Mouse (Mus musculus) neural tube, embryonic 12.5 days (tissue): ENCODE data around the gene Gpx2. TPM values are rescaled to one million over a fixed set of nuclear protein-coding genes. Genes with fewer than 3 reads are reported as not detected.
"Not testable (repeated sequence)": the region's sequence is repeated elsewhere in the genome, so short reads cannot be mapped to it uniquely, and the experiment has no call there.

ENCODE experiments used
- ATAC-seq: fragments of 200-750 bp; cut with Nextera tagmentation; 2 replicates; pipeline ENCODE4 v1.8.0; 2017; ENCODE audit warnings: low read depth, mild to moderate bottlenecking, moderate TSS enrichment, moderate library complexity; ENCODE audit not compliant: low FRiP score
- H3K27ac ChIP-seq: fragments of 300-500 bp; sonication (generic); 2 replicates; pipeline ENCODE4 v1.5.1; 2016
- H3K27me3 ChIP-seq: fragments of 300-500 bp; sonication (generic); replicated peaks from 2 replicates; pipeline ENCODE4 v1.6.1; 2016; ENCODE audit warnings: mild to moderate bottlenecking
- H3K36me3 ChIP-seq: fragments of 300-500 bp; sonication (generic); 2 replicates; pipeline ENCODE4 v1.6.1; 2016; ENCODE audit warnings: mild to moderate bottlenecking
- H3K4me1 ChIP-seq: fragments of 300-500 bp; sonication (generic); 2 replicates; pipeline ENCODE4 v1.6.1; 2016
- H3K4me2 ChIP-seq: fragments of 300-500 bp; sonication (generic); replicated peaks from 2 replicates; pipeline ENCODE4 v1.6.1; 2016; ENCODE audit warnings: mild to moderate bottlenecking
- H3K4me3 ChIP-seq: fragments of 300-500 bp; sonication (generic); 2 replicates; pipeline ENCODE4 v1.5.1; 2016
- H3K9ac ChIP-seq: fragments of 300-500 bp; sonication (generic); 2 replicates; pipeline ENCODE4 v1.6.1; 2016; ENCODE audit warnings: mild to moderate bottlenecking
- H3K9me3 ChIP-seq: fragments of 300-500 bp; sonication (generic); 2 replicates; pipeline ENCODE4 v1.6.1; 2016; ENCODE audit warnings: mild to moderate bottlenecking
- WGBS: fragments of 180-500 bp; shearing (Covaris S2); methylation state at CpG from one replicate; pipeline ENCODE4 v1.1.7; 2016; 5-methylcytosine and 5-hydroxymethylcytosine counted together
- polyA plus RNA-seq: library from polyadenylated mRNA; unstranded; fragments of >200 nt; fragmentation: Nextera tagmentation; extraction: Ambion mirVana; gene quantifications from 2 replicates; pipeline ENCODE4 v1.2.1, GENCODE M21; 2016

The Gpx2 gene
- polyA plus RNA-seq, 1 experiment from 2014 or later, result not detected

GRCm38 (mm10) chr12:76798008-76798720 is 2.8 kb upstream of the Gpx2 start:
- no peak for ATAC-seq
- peaks cover 5% of the 10 kb centered on the region; the same call in 1 of the 2 replicates for H3K4me1 ChIP-seq

GRCm38 (mm10) chr12:76796938-76797539 is 1.7 kb upstream of the Gpx2 start:
- no peak overlapping the region for H3K4me2 ChIP-seq
- H3K36me3 ChIP-seq, result no peaks in the 10 kb centered on the region
- no peak overlapping the region for H3K9ac ChIP-seq
- no peaks in the 10 kb centered on the region for H3K9me3 ChIP-seq
- H3K4me1 ChIP-seq, result peaks cover 5% of the 10 kb centered on the region; the same call in 1 of the 2 replicates
- ATAC-seq, result no peak
- H3K4me3 ChIP-seq, result no peak overlapping the region
- no peaks in the 10 kb centered on the region for H3K27me3 ChIP-seq
- no peak overlapping the region for H3K27ac ChIP-seq
- WGBS, result 90% methylated on average over 7 of the region's 7 CpGs

More at GRCm38 (mm10) chr12:76798008-76798720, 2.8 kb upstream of the Gpx2 start:
- H3K4me3 ChIP-seq, result no peak overlapping the region
- no peaks in the 10 kb centered on the region for H3K36me3 ChIP-seq
- H3K9ac ChIP-seq, result no peak overlapping the region
- H3K4me2 ChIP-seq, result no peak overlapping the region
- H3K27ac ChIP-seq, result no peak overlapping the region
- H3K9me3 ChIP-seq, result no peaks in the 10 kb centered on the region
- 63% methylated on average over 5 of the region's 5 CpGs for WGBS
- H3K27me3 ChIP-seq, result no peaks in the 10 kb centered on the region

DNA sequence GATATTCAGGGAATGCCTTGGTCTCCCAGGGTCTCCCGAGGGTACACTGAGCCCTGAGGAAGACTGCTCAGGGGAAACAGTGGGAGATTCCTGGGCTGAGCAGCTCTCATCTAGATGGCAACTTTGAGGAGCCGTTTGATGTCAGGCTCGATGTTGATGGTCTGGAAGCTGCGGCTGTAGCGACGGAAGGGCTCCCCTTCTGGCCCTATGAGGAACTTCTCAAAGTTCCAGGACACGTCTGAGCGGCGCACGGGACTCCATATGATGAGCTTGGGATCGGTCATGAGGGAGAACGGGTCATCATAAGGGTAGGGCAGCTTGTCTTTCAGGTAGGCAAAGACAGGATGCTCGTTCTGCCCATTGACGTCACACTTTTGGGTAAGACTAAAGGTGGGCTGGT is 2.8 kb downstream of the Gpx2 start:
- H3K27me3 ChIP-seq, H3K36me3 ChIP-seq, H3K27ac ChIP-seq, ATAC-seq, H3K9me3 ChIP-seq, H3K9ac ChIP-seq, H3K4me3 ChIP-seq, H3K4me1 ChIP-seq, H3K4me2 ChIP-seq: not testable (repeated sequence)
- 50% methylated on average over 14 of the region's 14 CpGs for WGBS

GRCm38 (mm10) chr12:76790446-76791084 is 4.8 kb downstream of the Gpx2 start:
- no peak for ATAC-seq
- H3K4me1 ChIP-seq, result no peaks in the 10 kb centered on the region

DNA sequence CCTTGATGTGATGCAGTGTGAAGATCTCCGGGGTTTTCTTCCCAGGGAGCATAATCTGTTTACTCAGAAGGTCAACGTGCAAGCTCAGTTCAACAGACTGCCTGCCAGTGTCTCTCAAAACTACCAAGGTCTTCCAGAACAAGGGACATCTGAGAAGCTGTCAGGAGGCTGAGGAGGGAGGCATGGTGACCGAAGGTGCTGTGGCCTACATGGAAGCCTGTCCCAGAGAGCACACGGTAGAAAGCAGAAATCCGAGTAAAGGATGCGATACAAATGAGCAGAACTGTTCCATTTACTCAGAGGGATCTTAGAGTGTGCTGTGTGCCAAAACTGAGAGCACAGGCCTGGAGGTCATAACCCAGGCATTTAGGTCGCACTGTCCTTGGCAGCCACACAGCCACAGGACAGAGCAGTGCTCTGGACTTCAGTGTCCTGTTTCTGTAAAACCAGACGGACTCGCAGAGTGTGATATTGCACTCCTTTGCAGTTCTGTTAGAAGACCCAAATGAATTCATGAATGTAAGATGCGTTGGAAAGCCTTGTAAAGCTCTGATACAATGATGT is 11.2 kb downstream of the Gpx2 start:
- H3K27ac ChIP-seq, result no peak overlapping the region
- no peak overlapping the region for H3K9ac ChIP-seq
- no peak overlapping the region for H3K4me3 ChIP-seq
- H3K4me2 ChIP-seq, result no peak overlapping the region
- no peaks in the 10 kb centered on the region for H3K27me3 ChIP-seq
- H3K9me3 ChIP-seq, result no peaks in the 10 kb centered on the region
- H3K36me3 ChIP-seq, result no peaks in the 10 kb centered on the region
- no peak for ATAC-seq
- 80% methylated on average over 10 of the region's 10 CpGs for WGBS
- no peaks in the 10 kb centered on the region for H3K4me1 ChIP-seq

More at GRCm38 (mm10) chr12:76790446-76791084, 4.8 kb downstream of the Gpx2 start:
- Histone ChIP-seq H3K27me3 (no peaks in the 10 kb centered on the region), H3K9me3 (no peaks in the 10 kb centered on the region), H3K4me2 (no peak overlapping the region), H3K9ac (no peak overlapping the region), H3K36me3 (no peaks in the 10 kb centered on the region), H3K27ac (no peak overlapping the region), H3K4me3 (no peak overlapping the region)
- WGBS, result 67% methylated on average over 8 of the region's 8 CpGs

DNA sequence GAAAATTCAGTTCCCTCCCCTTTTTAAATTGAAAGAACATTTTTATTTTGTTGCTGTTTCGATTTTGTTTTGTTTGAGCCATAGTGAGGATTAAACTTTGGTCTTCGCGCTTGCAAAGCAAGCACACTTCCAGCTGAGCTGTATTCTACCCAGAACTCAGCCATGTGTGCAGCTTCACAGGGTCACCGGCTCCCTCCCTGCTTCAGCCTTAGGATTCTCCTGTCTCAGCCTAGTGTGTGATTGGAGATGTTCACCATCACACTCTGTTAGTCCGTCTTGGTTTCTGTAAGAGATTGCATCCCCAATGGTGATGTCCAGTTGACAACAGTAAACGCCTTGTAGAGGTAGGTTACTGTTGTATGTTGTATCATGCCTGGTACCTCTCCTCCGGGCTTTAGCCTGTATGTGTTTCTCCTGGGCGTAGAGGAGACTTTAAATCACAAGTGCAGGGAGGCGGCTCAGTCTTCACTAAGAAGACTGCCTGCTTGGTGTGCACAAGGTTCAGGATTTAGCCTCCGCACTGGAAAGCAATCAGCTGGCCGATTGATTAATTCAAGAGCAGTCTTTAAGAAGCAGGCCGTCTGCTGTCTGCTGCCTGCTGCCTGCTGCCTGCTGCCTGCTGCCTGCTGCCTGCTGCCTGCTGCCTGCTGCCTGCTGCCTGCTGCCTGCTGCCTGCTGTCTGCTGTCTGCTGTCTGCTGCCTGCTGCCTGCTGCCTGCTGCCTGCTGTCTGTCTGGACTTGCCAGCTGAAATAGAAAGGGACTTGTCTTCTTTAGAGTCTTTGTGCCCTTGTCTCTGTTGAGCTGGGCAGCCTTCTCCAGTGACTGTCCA is 14.5 kb downstream of the Gpx2 start:
- no peak overlapping the region for H3K4me3 ChIP-seq
- no peaks in the 10 kb centered on the region for H3K4me1 ChIP-seq
- H3K27me3 ChIP-seq, result no peaks in the 10 kb centered on the region
- peak; percentile 53; the same call in 1 of the 2 replicates for ATAC-seq
- no peaks in the 10 kb centered on the region for H3K9me3 ChIP-seq
- no peak overlapping the region for H3K27ac ChIP-seq
- H3K9ac ChIP-seq, result no peak overlapping the region
- no peak overlapping the region for H3K4me2 ChIP-seq
- 67% methylated on average over 12 of the region's 12 CpGs for WGBS
- no peaks in the 10 kb centered on the region for H3K36me3 ChIP-seq

GRCm38 (mm10) chr12:76779951-76780350 is 15.4 kb downstream of the Gpx2 start:
- Histone ChIP-seq H3K9me3 (no peaks in the 10 kb centered on the region), H3K4me2 (no peak overlapping the region), H3K4me1 (no peaks in the 10 kb centered on the region), H3K27ac (no peak overlapping the region), H3K9ac (no peak overlapping the region), H3K4me3 (no peak overlapping the region), H3K27me3 (no peaks in the 10 kb centered on the region), H3K36me3 (no peaks in the 10 kb centered on the region)
- no peak for ATAC-seq
- WGBS, result 75% methylated on average over 5 of the region's 5 CpGs

DNA sequence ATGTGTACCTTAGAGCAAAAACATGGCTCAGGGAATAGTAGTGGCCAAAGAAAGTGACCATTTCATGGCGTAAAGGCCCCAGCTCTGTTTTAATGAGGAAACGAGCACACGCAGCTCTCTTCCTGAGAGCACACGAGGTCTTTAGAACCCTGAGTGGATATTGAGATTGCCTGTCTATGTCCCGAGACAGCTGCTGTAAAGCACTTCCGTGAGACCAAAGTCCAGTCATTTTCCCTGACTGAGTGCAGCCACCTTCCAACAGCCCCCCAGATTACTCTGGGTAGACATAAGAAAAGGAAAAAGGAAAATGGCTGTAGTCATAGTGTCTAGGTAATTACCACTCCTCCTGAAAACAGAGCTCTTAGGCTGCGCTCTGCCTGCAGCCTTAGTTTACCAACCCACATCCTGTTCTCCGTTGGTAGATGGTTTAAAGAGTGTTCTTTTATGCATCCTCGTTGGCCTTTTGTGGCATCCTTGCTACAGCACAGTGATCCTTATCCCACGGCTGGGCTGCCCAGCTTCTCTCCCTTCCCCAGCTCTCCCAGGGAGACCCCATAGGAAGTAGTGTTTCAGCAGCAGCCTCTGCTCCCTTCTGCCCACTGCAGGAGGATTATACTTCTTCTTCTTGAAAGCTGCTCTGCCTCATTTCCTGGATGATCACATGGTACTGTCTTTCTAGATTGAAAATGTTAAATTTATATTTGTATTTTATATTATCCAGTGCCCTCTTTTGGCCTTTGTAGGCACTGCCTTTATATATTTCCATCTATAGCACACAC is 16.9 kb downstream of the Gpx2 start:
- WGBS, result 86% methylated on average over 10 of the region's 10 CpGs
- H3K36me3 ChIP-seq, result no peaks in the 10 kb centered on the region
- no peak overlapping the region for H3K4me3 ChIP-seq
- ATAC-seq, result no peak
- H3K27ac ChIP-seq, result no peak overlapping the region
- no peak overlapping the region for H3K4me2 ChIP-seq
- no peaks in the 10 kb centered on the region for H3K4me1 ChIP-seq
- no peaks in the 10 kb centered on the region for H3K9me3 ChIP-seq
- no peaks in the 10 kb centered on the region for H3K27me3 ChIP-seq
- no peak overlapping the region for H3K9ac ChIP-seq

DNA sequence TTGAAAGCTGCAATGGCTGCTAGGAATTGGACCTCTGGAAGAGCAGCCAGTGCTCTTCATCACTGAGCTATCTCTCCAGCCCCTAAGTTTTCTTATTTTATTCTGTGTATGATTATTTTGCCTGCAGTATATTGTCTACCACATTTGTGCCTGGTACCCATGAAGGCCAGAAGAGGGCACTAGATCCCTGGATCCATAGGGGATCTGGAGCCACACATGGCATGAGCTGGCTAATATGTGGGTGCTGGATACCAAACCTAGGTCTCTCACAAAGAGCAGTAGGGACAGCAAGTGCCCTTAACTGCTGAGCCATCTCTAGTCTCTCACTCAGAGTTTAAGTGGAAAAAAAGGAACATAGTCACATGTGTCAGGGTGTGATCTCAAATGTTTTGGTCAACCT is 17.5 kb downstream of the Gpx2 start:
- Histone ChIP-seq H3K36me3 (no peaks in the 10 kb centered on the region), H3K4me2 (no peak overlapping the region), H3K4me3 (no peak overlapping the region), H3K27ac (no peak overlapping the region), H3K9ac (no peak overlapping the region), H3K4me1 (no peaks in the 10 kb centered on the region), H3K27me3 (no peaks in the 10 kb centered on the region), H3K9me3 (no peaks in the 10 kb centered on the region)
- no peak for ATAC-seq

GRCm38 (mm10) chr12:76776898-76777297 is 18.5 kb downstream of the Gpx2 start:
- H3K27ac ChIP-seq, result no peak overlapping the region
- H3K27me3 ChIP-seq, result no peaks in the 10 kb centered on the region
- 92% methylated on average over 5 of the region's 5 CpGs for WGBS
- H3K4me3 ChIP-seq, result no peak overlapping the region
- H3K36me3 ChIP-seq, result no peaks in the 10 kb centered on the region
- no peaks in the 10 kb centered on the region for H3K9me3 ChIP-seq
- no peak for ATAC-seq
- H3K4me2 ChIP-seq, result no peak overlapping the region
- no peak overlapping the region for H3K9ac ChIP-seq
- H3K4me1 ChIP-seq, result no peaks in the 10 kb centered on the region

DNA sequence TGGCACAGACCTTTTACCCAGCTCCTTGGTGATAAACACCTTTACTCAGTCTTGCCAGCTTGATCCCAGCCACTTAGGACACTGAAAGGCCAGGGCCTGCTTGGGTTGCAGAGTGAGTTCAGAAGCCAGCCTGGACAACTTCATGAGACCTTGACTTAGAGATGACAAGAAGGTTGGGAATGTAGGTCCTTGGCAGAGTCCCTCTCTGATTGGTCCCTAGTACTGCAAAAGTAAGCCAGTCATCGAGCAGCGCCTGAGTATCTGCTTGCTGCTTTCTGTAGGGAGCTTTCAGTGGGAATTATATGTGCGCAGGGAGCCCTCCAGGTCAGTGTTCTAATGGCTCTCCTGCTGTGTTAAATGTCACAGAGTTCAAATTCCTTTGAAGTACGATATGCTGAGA is 20.2 kb downstream of the Gpx2 start:
- Histone ChIP-seq H3K27me3 (no peaks in the 10 kb centered on the region), H3K4me2 (no peak overlapping the region), H3K9ac (no peak overlapping the region), H3K27ac (no peak overlapping the region), H3K4me1 (no peaks in the 10 kb centered on the region), H3K9me3 (no peaks in the 10 kb centered on the region), H3K36me3 (no peaks in the 10 kb centered on the region), H3K4me3 (no peak overlapping the region)
- no peak for ATAC-seq
- WGBS, result 60% methylated on average over 4 of the region's 4 CpGs
